Mouse (Mus musculus) hindlimb bud, embryonic 11.5 days (tissue): ENCODE data around the gene Gm5134.

Source experiments
- DNase-seq: peaks from one replicate; pipeline ENCODE4 v3.0.0-alpha.2; 2012; ENCODE audit warnings: low read depth, low spot score; ENCODE audit errors: extremely low spot score

Gene Gm5134

GRCm38 (mm10) chr10:76032402-76033118 lies 78.2 kb downstream of the Gm5134 start, which contains the start of gene Zfp280b:
Zfp280b (plus strand) TSS chr10:76032650.
- peak; percentile 78 for DNase-seq

GRCm38 (mm10) chr10:76033119-76033455 lies 78.8 kb downstream of the Gm5134 start:
- DNase-seq = no peak

- DNase-seq = no peak
These were observed 79.8 kb downstream of the Gm5134 start for GRCm38 (mm10) chr10:76034001-76034600.

- no peak for DNase-seq
These were observed 81.0 kb downstream of the Gm5134 start for GRCm38 (mm10) chr10:76035277-76035676.

- DNase-seq = no peak
These were observed 82.6 kb downstream of the Gm5134 start for GRCm38 (mm10) chr10:76036962-76037361.

- DNase-seq = no peak
These were observed 91.0 kb downstream of the Gm5134 start for GRCm38 (mm10) chr10:76045343-76045742.

GRCm38 (mm10) chr10:76046754-76047153 lies 92.4 kb downstream of the Gm5134 start:
- DNase-seq = no peak

GRCm38 (mm10) chr10:76047182-76047869 lies 93.0 kb downstream of the Gm5134 start:
- DNase-seq = no peak

GRCm38 (mm10) chr10:76048967-76049366 lies 94.7 kb downstream of the Gm5134 start:
- no peak for DNase-seq

- DNase-seq = no peak
These were observed 97.5 kb downstream of the Gm5134 start for GRCm38 (mm10) chr10:76051860-76052259.
